Mouse (Mus musculus) erythroblast, embryonic 14.5 days (primary cell): ENCODE results near the gene Ephb1.

Experiments used
- GATA1 ChIP-seq: IDR thresholded peaks from 2 replicates; pipeline ENCODE4 v1.6.1; 2012; ENCODE audit warnings: low read length, inconsistent platforms, mixed read lengths
- TAL1 ChIP-seq: IDR thresholded peaks from 3 replicates; pipeline ENCODE4 v1.6.1; 2012; ENCODE audit warnings: low read length, inconsistent platforms, mixed read lengths

GRCm38 (mm10) chr9:102315436-102315835, 39.1 kb downstream of the Ephb1 start:
- TF ChIP-seq GATA1: no peak
- no peak for TF ChIP-seq TAL1
